21 mouse cellular contexts compared by ENCODE assay signal in genomic region chr11:22247069-22247468, GRCm38 (mm10).
DNase-seq lines count a peak whose midpoint lies in the region; ATAC-seq and TF ChIP-seq lines count a peak whose summit lies in the region.
"Had no signal": no experiment of that assay in that cellular context is flagged by ENCODE, and none has a peak within 500 bp of the region (broad histone marks: within the 10 kb centered on the region; RNA-seq: fewer than 3 reads in every experiment).

No protein-coding gene starts in this region.

- DNase-seq in heart, adult 2 months = peak; percentile 40 to 52
- DNase-seq in heart, embryonic 10.5 days (ENCODE audit: low spot score) = no peak
- DNase-seq in urinary bladder, postnatal 14 days (ENCODE audit: low spot score) = peak; percentile 51
- no peak for DNase-seq in urinary bladder, adult 2 months (ENCODE audit: low spot score)
- DNase-seq in gastrocnemius, postnatal 25 days = peak; percentile 57
- no peak for DNase-seq in stomach, postnatal 0 days (ENCODE audit: low spot score)
- no peak for DNase-seq in kidney, postnatal 36 days
- DNase-seq: adrenal gland, adult 2 months; B cell, adult 2 months; cerebellum, postnatal 14 days; kidney, adult 8-10 months; kidney, postnatal 14 days; left cerebral cortex, postnatal 4 days; liver; thymus, adult 18-20 months had no signal

- H3K4me3 ChIP-seq in heart, adult 2 months = no peak overlapping the region
- no peak overlapping the region for H3K4me3 ChIP-seq in heart, embryonic 10.5 days
- no peak overlapping the region for H3K4me3 ChIP-seq in stomach, postnatal 0 days (ENCODE audit: low read depth, low read length)
- H3K4me3 ChIP-seq: embryonic facial prominence, embryonic 13.5 days; heart, embryonic 15.5 days had no signal

- intact Hi-C loops in heart, adult 2 months (cut with DNase I) = no loop called here

- H3K4me1 ChIP-seq in heart, adult 2 months (ENCODE audit: control insufficient read depth, insufficient read depth, low read length) = peaks cover 1% of the 10 kb centered on the region; the same call in 1 of the 2 replicates
- no peaks in the 10 kb centered on the region for H3K4me1 ChIP-seq in heart, embryonic 10.5 days
- H3K4me1 ChIP-seq in stomach, postnatal 0 days (replicated peaks; ENCODE audit: control insufficient read depth, insufficient read depth) = no peaks in the 10 kb centered on the region
- H3K4me1 ChIP-seq: embryonic facial prominence, embryonic 13.5 days; heart, embryonic 15.5 days had no signal

- no peak overlapping the region for H3K4me2 ChIP-seq in stomach, postnatal 0 days (replicated peaks; ENCODE audit: low read depth)
- H3K4me2 ChIP-seq: embryonic facial prominence, embryonic 13.5 days; heart, embryonic 15.5 days; hindbrain, embryonic 14.5 days had no signal

- H3K9me3 ChIP-seq in heart, embryonic 10.5 days = no peaks in the 10 kb centered on the region
- H3K9me3 ChIP-seq in stomach, postnatal 0 days (ENCODE audit: control insufficient read depth, low read length) = no peaks in the 10 kb centered on the region
- H3K9me3 ChIP-seq: heart, embryonic 15.5 days had no signal

- H3K79me2 ChIP-seq in heart, adult 2 months (replicated peaks; ENCODE audit: control insufficient read depth, insufficient read depth, low read length) = no peaks in the 10 kb centered on the region

- TF ChIP-seq POLR2A in heart, adult 2 months (IDR thresholded peaks at IDR 0.05; ENCODE audit: insufficient read depth, low read depth, low read length) = no peak

- ATAC-seq in stomach, postnatal 0 days (ENCODE audit: low FRiP score, low TSS enrichment) = 0 out of 2 replicates have a peak, but pooled peaks have one; percentile 74
- no peak for ATAC-seq in monocyte, adult 5-6 weeks (replicated peaks; ENCODE audit: insufficient number of reproducible peaks, low FRiP score, low TSS enrichment, poor library complexity, severe bottlenecking)
- ATAC-seq: forebrain, embryonic 14.5 days; lung, postnatal 0 days had no signal

- no peak overlapping the region for H3K27ac ChIP-seq in heart, adult 2 months
- no peak overlapping the region for H3K27ac ChIP-seq in heart, embryonic 10.5 days
- H3K27ac ChIP-seq in stomach, postnatal 0 days (replicated peaks) = no peak overlapping the region
- H3K27ac ChIP-seq: embryonic facial prominence, embryonic 13.5 days; heart, embryonic 15.5 days; hindbrain, embryonic 14.5 days had no signal

- no peak for TF ChIP-seq EP300 in heart, adult 2 months (IDR thresholded peaks at IDR 0.05; ENCODE audit: insufficient read depth, low read depth, low read length)
- no peak for TF ChIP-seq EP300 in stomach, postnatal 0 days (optimal IDR thresholded peaks at IDR 0.05)

- H3K9ac ChIP-seq in heart, adult 2 months (ENCODE audit: low read depth, low read length) = no peak overlapping the region
- no peak overlapping the region for H3K9ac ChIP-seq in stomach, postnatal 0 days (ENCODE audit: low read length)
- H3K9ac ChIP-seq: embryonic facial prominence, embryonic 13.5 days; heart, embryonic 15.5 days; hindbrain, embryonic 14.5 days had no signal

- H3K27me3 ChIP-seq in heart, adult 2 months (ENCODE audit: control insufficient read depth, insufficient read depth, low read length) = no peaks in the 10 kb centered on the region
- no peaks in the 10 kb centered on the region for H3K27me3 ChIP-seq in heart, embryonic 10.5 days (ENCODE audit: insufficient read depth, poor library complexity, severe bottlenecking)
- H3K27me3 ChIP-seq in stomach, postnatal 0 days (ENCODE audit: control insufficient read depth, insufficient read depth, low read length) = no peaks in the 10 kb centered on the region
- H3K27me3 ChIP-seq: embryonic facial prominence, embryonic 13.5 days; heart, embryonic 15.5 days had no signal

- no peaks in the 10 kb centered on the region; the same call in 1 of the 2 replicates for H3K36me3 ChIP-seq in heart, adult 2 months (ENCODE audit: control insufficient read depth, insufficient read depth, low read length)
- no peaks in the 10 kb centered on the region for H3K36me3 ChIP-seq in heart, embryonic 10.5 days
- no peaks in the 10 kb centered on the region for H3K36me3 ChIP-seq in stomach, postnatal 0 days (ENCODE audit: control insufficient read depth, insufficient read depth, low read length)
- H3K36me3 ChIP-seq: embryonic facial prominence, embryonic 13.5 days; heart, embryonic 15.5 days had no signal

- TF ChIP-seq CTCF in heart, adult 2 months (IDR thresholded peaks at IDR 0.05) = no peak
- TF ChIP-seq CTCF in stomach, postnatal 0 days (IDR thresholded peaks at IDR 0.05; ENCODE audit: low read depth) = no peak

Comparison
In these comparisons a context has a peak if more than half of its experiments do, and no peak if none do; other contexts are left out.
1. DNase-seq: peak in heart, adult 2 months (2 of 2), urinary bladder, postnatal 14 days (single experiment) and gastrocnemius, postnatal 25 days (single experiment); none in heart, embryonic 10.5 days (single experiment), urinary bladder, adult 2 months (single experiment), stomach, postnatal 0 days (single experiment) and kidney, postnatal 36 days (0 of 2).